Mouse (Mus musculus): ENCODE results near the gene Rpl3l. TPM values are rescaled to one million over a fixed set of nuclear protein-coding genes. Genes with fewer than 3 reads are reported as not detected.

Gene Rpl3l
- total and polyA plus RNA-seq, 3 experiments: 0.12 to 0.24 TPM; not detected in 1

GRCm38 (mm10) chr17:24724184-24724583, 3.4 kb upstream of the Rpl3l start, which contains the start of gene Ndufb10 (continued):
- TF ChIP-seq MEF2A (IDR thresholded peaks at IDR 0.05; ENCODE audit: extremely low read depth, insufficient replicate concordance, low read depth, low read length, poor library complexity, severe bottlenecking): no peak
- TF ChIP-seq ELF1 (IDR thresholded peaks at IDR 0.05; ENCODE audit: low read depth, low read length): peak; percentile 61
- TF ChIP-seq ETS1 (IDR thresholded peaks at IDR 0.05; ENCODE audit: low read depth, low read length): no peak
- peak; percentile 70; the same call in 1 of the 2 replicates for TF ChIP-seq ZMIZ1 (IDR thresholded peaks at IDR 0.05; ENCODE audit: low read depth, low read length)

- H3K4me1 ChIP-seq (ENCODE audit: control insufficient read depth in 1 of 2, insufficient read depth in 2 of 2, low read length in 2 of 2): peaks cover 0 to 12% of the 10 kb centered on the region in 2 experiments; a peak in 3 of 4 replicates
- no peak for DNase-seq (ENCODE audit: low read depth, low spot score)
These were observed 1.8 kb upstream of the Rpl3l start for GRCm38 (mm10) chr17:24725637-24726390.

GRCm38 (mm10) chr17:24728184-24728583, 564 bp downstream of the Rpl3l start:
- TF ChIP-seq POLR2A (IDR thresholded peaks at IDR 0.05; ENCODE audit: control insufficient read depth in 1 of 2, insufficient read depth in 1 of 2, low read depth in 1 of 2, low read length in 2 of 2, poor library complexity in 1 of 2) (no peak), USF1 (IDR thresholded peaks at IDR 0.05; ENCODE audit: low read depth, low read length) (no peak), MEF2A (IDR thresholded peaks at IDR 0.05; ENCODE audit: extremely low read depth, insufficient replicate concordance, low read depth, low read length, poor library complexity, severe bottlenecking) (no peak), POLR2AphosphoS2 (IDR thresholded peaks at IDR 0.05; ENCODE audit: low read length) (no peak), CTCF (IDR thresholded peaks at IDR 0.05 in 2 of 3, conservative IDR thresholded peaks at IDR 0.05 in 1 of 3; ENCODE audit: control insufficient read depth in 1 of 3, insufficient read depth in 1 of 3, low read depth in 2 of 3, low read length in 3 of 3, poor library complexity in 1 of 3, severe bottlenecking in 1 of 3) (no peak), ELF1 (IDR thresholded peaks at IDR 0.05; ENCODE audit: low read depth, low read length) (no peak), EP300 (IDR thresholded peaks at IDR 0.05; ENCODE audit: low read depth in 1 of 2, low read length in 2 of 2) (no peak), ZC3H11A (IDR thresholded peaks at IDR 0.05; ENCODE audit: low read depth, low read length) (no peak), RCOR1 (IDR thresholded peaks at IDR 0.05; ENCODE audit: low read depth, low read length) (no peak), USF2 (IDR thresholded peaks at IDR 0.05; ENCODE audit: borderline replicate concordance in 1 of 2, insufficient read depth in 1 of 2, low read depth in 1 of 2, low read length in 2 of 2) (no peak), ZMIZ1 (IDR thresholded peaks at IDR 0.05; ENCODE audit: low read depth, low read length) (no peak), E2F4 (IDR thresholded peaks at IDR 0.05; ENCODE audit: borderline replicate concordance, low read depth, low read length) (no peak), MAX (IDR thresholded peaks at IDR 0.05; ENCODE audit: low read length) (no peak), BHLHE40 (IDR thresholded peaks at IDR 0.05; ENCODE audit: borderline replicate concordance, low read depth, low read length) (no peak), ETS1 (IDR thresholded peaks at IDR 0.05; ENCODE audit: low read depth, low read length) (no peak), MAFK (IDR thresholded peaks at IDR 0.05; ENCODE audit: borderline replicate concordance, low read depth, low read length) (no peak), SIN3A (IDR thresholded peaks at IDR 0.05; ENCODE audit: low read length) (no peak), KAT2A (conservative IDR thresholded peaks at IDR 0.05; ENCODE audit: low read depth, low read length) (no peak), MYC (IDR thresholded peaks at IDR 0.05; ENCODE audit: low read depth, low read length) (no peak), MXI1 (IDR thresholded peaks at IDR 0.05; ENCODE audit: low read depth, low read length) (no peak)
- H3K9me3 ChIP-seq (replicated peaks; ENCODE audit: insufficient read depth, low read length): no peaks in the 10 kb centered on the region
- no peaks in the 10 kb centered on the region for H3K27me3 ChIP-seq (ENCODE audit: control insufficient read depth in 1 of 2, insufficient read depth in 2 of 2, low read length in 2 of 2)
- H3K27ac ChIP-seq (ENCODE audit: control insufficient read depth, low read depth, low read length): no peak overlapping the region
- H3K9ac ChIP-seq (ENCODE audit: control insufficient read depth, low read depth, low read length, poor library complexity, severe bottlenecking): no peak overlapping the region
- H3K4me3 ChIP-seq (ENCODE audit: control insufficient read depth in 1 of 2, insufficient read depth in 1 of 2, low read depth in 2 of 2, low read length in 2 of 2): no peak overlapping the region
- peaks cover 0 to 5% of the 10 kb centered on the region in 2 experiments; a peak in 1 of 4 replicates for H3K36me3 ChIP-seq (ENCODE audit: control insufficient read depth in 1 of 2, insufficient read depth in 2 of 2, low read length in 2 of 2)
- H3K79me2 ChIP-seq (ENCODE audit: control insufficient read depth, insufficient read depth, low read length, poor library complexity): peaks cover 10% of the 10 kb centered on the region
- peaks cover 0 to 12% of the 10 kb centered on the region in 2 experiments; a peak in 3 of 4 replicates for H3K4me1 ChIP-seq (ENCODE audit: control insufficient read depth in 1 of 2, insufficient read depth in 2 of 2, low read length in 2 of 2)
- no peak for DNase-seq (ENCODE audit: low read depth, low spot score)

More at GRCm38 (mm10) chr17:24725637-24726390, 1.8 kb upstream of the Rpl3l start:
- Histone ChIP-seq H3K9ac (ENCODE audit: control insufficient read depth, low read depth, low read length, poor library complexity, severe bottlenecking) (no peak overlapping the region), H3K79me2 (ENCODE audit: control insufficient read depth, insufficient read depth, low read length, poor library complexity) (peaks cover 28% of the 10 kb centered on the region), H3K9me3 (replicated peaks; ENCODE audit: insufficient read depth, low read length) (no peaks in the 10 kb centered on the region), H3K36me3 (ENCODE audit: control insufficient read depth in 1 of 2, insufficient read depth in 2 of 2, low read length in 2 of 2) (peaks cover 5 to 10% of the 10 kb centered on the region in 2 experiments; a peak in 2 of 4 replicates), H3K4me3 (ENCODE audit: control insufficient read depth in 1 of 2, insufficient read depth in 1 of 2, low read depth in 2 of 2, low read length in 2 of 2) (no peak overlapping the region), H3K27me3 (ENCODE audit: control insufficient read depth in 1 of 2, insufficient read depth in 2 of 2, low read length in 2 of 2) (no peaks in the 10 kb centered on the region), H3K27ac (ENCODE audit: control insufficient read depth, low read depth, low read length) (no peak overlapping the region)
- 0 out of 2 replicates have a peak, but pooled peaks have one; percentile 11 for TF ChIP-seq SMC3 (IDR thresholded peaks at IDR 0.05; ENCODE audit: low read depth, low read length)
- no peak for TF ChIP-seq RCOR1 (IDR thresholded peaks at IDR 0.05; ENCODE audit: low read depth, low read length)
- no peak for TF ChIP-seq POLR2A (IDR thresholded peaks at IDR 0.05; ENCODE audit: control insufficient read depth in 1 of 2, insufficient read depth in 1 of 2, low read depth in 1 of 2, low read length in 2 of 2, poor library complexity in 1 of 2)
- TF ChIP-seq ZC3H11A (IDR thresholded peaks at IDR 0.05; ENCODE audit: low read depth, low read length): no peak
- TF ChIP-seq ZKSCAN1 (IDR thresholded peaks at IDR 0.05; ENCODE audit: low read depth, low read length): no peak
- TF ChIP-seq MYC (IDR thresholded peaks at IDR 0.05; ENCODE audit: low read depth, low read length): no peak
- peak; percentile 94 for TF ChIP-seq TBP (IDR thresholded peaks at IDR 0.05; ENCODE audit: low read depth, low read length)
- TF ChIP-seq E2F4 (IDR thresholded peaks at IDR 0.05; ENCODE audit: borderline replicate concordance, low read depth, low read length): no peak
- peak in 2 of 3 experiments; percentile 11 to 28; a peak in 2 of 6 replicates for TF ChIP-seq CTCF (IDR thresholded peaks at IDR 0.05 in 2 of 3, conservative IDR thresholded peaks at IDR 0.05 in 1 of 3; ENCODE audit: control insufficient read depth in 1 of 3, insufficient read depth in 1 of 3, low read depth in 2 of 3, low read length in 3 of 3, poor library complexity in 1 of 3, severe bottlenecking in 1 of 3)
- TF ChIP-seq USF2 (IDR thresholded peaks at IDR 0.05; ENCODE audit: borderline replicate concordance in 1 of 2, insufficient read depth in 1 of 2, low read depth in 1 of 2, low read length in 2 of 2): no peak

Measured in MEL (cell line).